Mouse (Mus musculus): Measurements from ENCODE around the gene Tada2b.

GRCm38 (mm10) chr5:36481114-36481513 is 3.0 kb downstream of the Tada2b start:
- TF ChIP-seq NRF1 (IDR thresholded peaks at IDR 0.05; ENCODE audit: insufficient read depth, low read depth, low read length, poor library complexity, severe bottlenecking) (no peak), SIN3A (IDR thresholded peaks at IDR 0.05; ENCODE audit: low read length) (no peak), CTCF (IDR thresholded peaks at IDR 0.05 in 2 of 3, conservative IDR thresholded peaks at IDR 0.05 in 1 of 3; ENCODE audit: control insufficient read depth in 1 of 3, insufficient read depth in 1 of 3, low read depth in 2 of 3, low read length in 3 of 3, poor library complexity in 1 of 3, severe bottlenecking in 1 of 3) (peak; percentile 1 to 46 (median 31); a peak in 3 of 6 replicates), EP300 (IDR thresholded peaks at IDR 0.05; ENCODE audit: low read depth in 1 of 2, low read length in 2 of 2) (no peak), POLR2A (IDR thresholded peaks at IDR 0.05; ENCODE audit: control insufficient read depth in 1 of 2, insufficient read depth in 1 of 2, low read depth in 1 of 2, low read length in 2 of 2, poor library complexity in 1 of 2) (no peak), RAD21 (IDR thresholded peaks at IDR 0.05; ENCODE audit: low read depth, low read length) (no peak), TCF12 (IDR thresholded peaks at IDR 0.05; ENCODE audit: low read depth, low read length) (no peak), CHD2 (IDR thresholded peaks at IDR 0.05; ENCODE audit: low read length) (no peak), GATA1 (IDR thresholded peaks at IDR 0.05; ENCODE audit: low read depth, low read length) (no peak), POLR2AphosphoS2 (IDR thresholded peaks at IDR 0.05; ENCODE audit: low read length) (no peak), POLR2AphosphoS5 (IDR thresholded peaks at IDR 0.05; ENCODE audit: borderline replicate concordance, low read depth, low read length) (no peak), MAZ (IDR thresholded peaks at IDR 0.05; ENCODE audit: low read depth, low read length) (no peak), TBP (IDR thresholded peaks at IDR 0.05; ENCODE audit: low read depth, low read length) (no peak), TAL1 (IDR thresholded peaks at IDR 0.05; ENCODE audit: low read length) (no peak)

All from MEL (cell line).